Mouse (Mus musculus): ENCODE results near the gene Mecr.

DNA sequence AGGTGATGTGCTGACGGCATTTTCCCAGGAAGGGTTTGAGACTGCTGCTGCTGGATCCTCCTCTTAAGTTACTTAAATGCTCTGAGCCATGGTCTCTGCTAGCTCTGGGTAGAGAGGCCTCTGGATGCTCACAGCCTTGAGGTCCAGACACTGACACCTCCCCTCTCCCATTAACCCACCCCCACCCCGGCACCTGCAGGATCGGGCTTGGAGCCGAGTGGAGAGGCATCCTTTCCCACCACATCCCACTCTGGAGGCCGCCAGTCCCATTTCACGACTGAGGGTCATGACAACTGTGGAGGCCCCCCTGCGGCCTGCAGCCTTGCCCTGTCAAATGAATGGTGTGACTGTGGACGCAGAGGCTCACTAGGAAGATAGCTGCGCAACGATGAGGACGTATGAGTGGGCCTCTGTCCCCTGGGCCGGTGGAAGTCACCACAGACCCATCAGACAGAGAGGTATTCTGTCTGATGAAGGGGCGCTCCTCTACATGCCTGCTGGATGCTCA, 72.6 kb downstream of the Mecr start:
- TF ChIP-seq POLR2A (IDR thresholded peaks at IDR 0.05; ENCODE audit: borderline replicate concordance, insufficient read depth, low read length) (no peak), CTCF (IDR thresholded peaks at IDR 0.05; ENCODE audit: borderline replicate concordance, insufficient read depth, low read depth, low read length) (no peak)
